Mouse (Mus musculus) Patski (cell line): ENCODE measurements around the gene Cers6. TPM values are rescaled to one million over a fixed set of nuclear protein-coding genes. Genes with fewer than 3 reads are reported as not detected.

Experiments used
- ATAC-seq: fragments of 100-300 bp; one replicate; pipeline ENCODE4 v1.8.0; 2021
- CTCF ChIA-PET: fragments of 350-600 bp; sonication (Branson Sonifier 250); formaldehyde crosslinking; loops from one replicate; lab custom pipeline; 2022; ENCODE audit warnings: inconsistent platforms; lab: Charles Lee
- POLR2A ChIA-PET: fragments of 350-600 bp; sonication (Branson Sonifier 250); formaldehyde crosslinking; loops from one replicate; lab custom pipeline; 2022; ENCODE audit warnings: antibody characterized with exemption, inconsistent platforms; lab: Charles Lee
- DNase-seq: peaks from one replicate; pipeline ENCODE4 v3.0.0-alpha.2; 2011; ENCODE audit warnings: low read depth, low spot score
- H3K27me3 ChIP-seq: fragments of 371-371 bp; one replicate; pipeline ENCODE4 v1.5.1; 2021
- CTCF ChIP-seq: fragments of 100-300 bp; IDR thresholded peaks from one replicate; pipeline ENCODE4 v1.5.1; 2021
- in situ Hi-C: fragments of 300-500 bp; cut with MboI; formaldehyde crosslinking; loops from 3 replicates; pipeline ENCODE4 v1.11.1; 2018; ENCODE audit warnings: low pct_unique_long_range_greater_than_20kb, mixed read lengths
- polyA plus RNA-seq: library from polyadenylated mRNA; unstranded; gene quantifications from one replicate; pipeline ENCODE4 v1.2.3, GENCODE M21; 2021

Gene Cers6
- polyA plus RNA-seq, 1 experiment from 2014 or later: 24.8 TPM

GRCm38 (mm10) chr2:68879071-68879651 is 17.9 kb downstream of the Cers6 start:
- POLR2A ChIA-PET: no interaction called here
- H3K27me3 ChIP-seq: no peaks in the 10 kb centered on the region
- DNase-seq (no peak), ATAC-seq (no peak)
- in situ Hi-C loops: no loop called here
- CTCF ChIA-PET: interaction anchor here (1.9 kb wide), 1 partner anchor 21 kb away, joined by 6 read pairs; no protein-coding TSS in a partner anchor
- TF ChIP-seq CTCF: no peak

GRCm38 (mm10) chr2:68884573-68884972 is 23.3 kb downstream of the Cers6 start:
- CTCF ChIA-PET: interaction anchor here (1.6 kb wide), 1 partner anchor 10 kb away, joined by 4 read pairs; no protein-coding TSS in a partner anchor
- in situ Hi-C loops: no loop called here
- DNase-seq (no peak), ATAC-seq (no peak)
- H3K27me3 ChIP-seq: no peaks in the 10 kb centered on the region
- POLR2A ChIA-PET: no interaction called here
- no peak for TF ChIP-seq CTCF

GRCm38 (mm10) chr2:68885206-68885605 is 24.0 kb downstream of the Cers6 start:
- ATAC-seq (no peak), DNase-seq (no peak)
- ChIA-PET CTCF (interaction anchor here (1.5 to 1.6 kb wide), 2 partner anchors 9 to 11 kb away, joined by 3 to 4 read pairs; no protein-coding TSS in a partner anchor), POLR2A (no interaction called here)
- TF ChIP-seq CTCF: no peak
- H3K27me3 ChIP-seq: no peaks in the 10 kb centered on the region
- in situ Hi-C loops: no loop called here

- no peak for TF ChIP-seq CTCF
- in situ Hi-C loops: no loop called here
Observed at GRCm38 (mm10) chr2:68885766-68886496, 24.7 kb downstream of the Cers6 start.

GRCm38 (mm10) chr2:68886661-68887060 is 25.4 kb downstream of the Cers6 start:
- DNase-seq (no peak), ATAC-seq (no peak)
- no peak for TF ChIP-seq CTCF
- ChIA-PET CTCF (interaction anchor here (1.5 kb wide), 1 partner anchor 10 kb away, joined by 3 read pairs; no protein-coding TSS in a partner anchor), POLR2A (no interaction called here)
- in situ Hi-C loops: no loop called here
- H3K27me3 ChIP-seq: no peaks in the 10 kb centered on the region

More at GRCm38 (mm10) chr2:68885766-68886496, 24.7 kb downstream of the Cers6 start:
- DNase-seq (no peak), ATAC-seq (no peak)
- CTCF ChIA-PET: interaction anchor here (1.5 kb wide), 1 partner anchor 9 kb away, joined by 3 read pairs; no protein-coding TSS in a partner anchor
- no peaks in the 10 kb centered on the region for H3K27me3 ChIP-seq
- POLR2A ChIA-PET: no interaction called here

- ChIA-PET POLR2A (no interaction called here), CTCF (no interaction called here)
- DNase-seq: no peak
- in situ Hi-C loops: no loop called here
- ATAC-seq: no peak
- no peaks in the 10 kb centered on the region for H3K27me3 ChIP-seq
- TF ChIP-seq CTCF: no peak
Observed at GRCm38 (mm10) chr2:68888094-68888705, 27.0 kb downstream of the Cers6 start.

GRCm38 (mm10) chr2:68889661-68890170 is 28.5 kb downstream of the Cers6 start:
- CTCF ChIA-PET: no interaction called here
- H3K27me3 ChIP-seq: no peaks in the 10 kb centered on the region
- DNase-seq (no peak), ATAC-seq (no peak)
- in situ Hi-C loops: no loop called here
- POLR2A ChIA-PET: interaction anchor here (0.7 kb wide), 1 partner anchor 19 kb away, joined by 3 read pairs; no protein-coding TSS in a partner anchor
- no peak for TF ChIP-seq CTCF

GRCm38 (mm10) chr2:68892476-68892875 is 31.2 kb downstream of the Cers6 start:
- no peak for DNase-seq
- POLR2A ChIA-PET: no interaction called here
- H3K27me3 ChIP-seq: no peaks in the 10 kb centered on the region
- CTCF ChIA-PET: no interaction called here
- in situ Hi-C loops: no loop called here
- TF ChIP-seq CTCF: no peak
- ATAC-seq: no peak

- ChIA-PET POLR2A (no interaction called here), CTCF (interaction anchor here (1.0 kb wide), 1 partner anchor 12 kb away, joined by 4 read pairs; no protein-coding TSS in a partner anchor)
- ATAC-seq (no peak), DNase-seq (no peak)
- H3K27me3 ChIP-seq: no peaks in the 10 kb centered on the region
- no peak for TF ChIP-seq CTCF
- in situ Hi-C loops: no loop called here
Observed at GRCm38 (mm10) chr2:68895044-68895764, 34.0 kb downstream of the Cers6 start.

GRCm38 (mm10) chr2:68896196-68896595 is 35.0 kb downstream of the Cers6 start:
- DNase-seq: no peak
- ChIA-PET CTCF (interaction anchor here (1.0 kb wide), 1 partner anchor 13 kb away, joined by 4 read pairs; no protein-coding TSS in a partner anchor), POLR2A (no interaction called here)
- no peak for TF ChIP-seq CTCF
- in situ Hi-C loops: no loop called here
- H3K27me3 ChIP-seq: no peaks in the 10 kb centered on the region
- no peak for ATAC-seq
